Mouse (Mus musculus) hindbrain, embryonic 10.5 days (tissue): ENCODE results near the gene Dnajc6. TPM values are rescaled to one million over a fixed set of nuclear protein-coding genes. Genes with fewer than 3 reads are reported as not detected.

Experiments used
- DNase-seq: peaks from one replicate; pipeline ENCODE4 v3.0.0-alpha.2; 2017; ENCODE audit warnings: low spot score
- H3K27ac ChIP-seq: fragments of 300-500 bp; sonication (generic); 2 replicates; pipeline ENCODE4 v1.5.1; 2016; ENCODE audit warnings: mild to moderate bottlenecking, moderate library complexity
- H3K27me3 ChIP-seq: fragments of 300-500 bp; sonication (generic); 2 replicates; pipeline ENCODE4 v1.6.1; 2016; ENCODE audit warnings: mild to moderate bottlenecking; ENCODE audit not compliant: poor library complexity, insufficient read depth, severe bottlenecking
- H3K36me3 ChIP-seq: fragments of 300-500 bp; sonication (generic); 2 replicates; pipeline ENCODE4 v1.6.1; 2016; ENCODE audit warnings: mild to moderate bottlenecking, moderate library complexity
- H3K4me1 ChIP-seq: fragments of 300-500 bp; sonication (generic); replicated peaks from 2 replicates; pipeline ENCODE4 v1.6.1; 2016; ENCODE audit warnings: mild to moderate bottlenecking
- H3K4me3 ChIP-seq: fragments of 300-500 bp; sonication (generic); 2 replicates; pipeline ENCODE4 v1.5.1; 2016; ENCODE audit warnings: mild to moderate bottlenecking, moderate library complexity
- H3K9me3 ChIP-seq: fragments of 300-500 bp; sonication (generic); 2 replicates; pipeline ENCODE4 v1.6.1; 2016; ENCODE audit warnings: mild to moderate bottlenecking, moderate library complexity
- WGBS: fragments of 180-500 bp; shearing (Covaris S2); methylation state at CpG from one replicate; pipeline ENCODE4 v1.1.7; 2016; 5-methylcytosine and 5-hydroxymethylcytosine counted together
- polyA plus RNA-seq: library from polyadenylated mRNA; unstranded; fragments of >200 nt; fragmentation: Nextera tagmentation; extraction: Ambion mirVana; gene quantifications from 2 replicates; pipeline ENCODE4 v1.2.1, GENCODE M21; 2016

Gene Dnajc6
- polyA plus RNA-seq, 1 experiment from 2014 or later, result 3.7 TPM

GRCm38 (mm10) chr4:101635596-101635995, 139.1 kb downstream of the Dnajc6 start:
- H3K9me3 ChIP-seq, result no peaks in the 10 kb centered on the region
- WGBS, result 68% methylated on average over 2 of the region's 2 CpGs
- no peak for DNase-seq
- H3K27me3 ChIP-seq, result no peaks in the 10 kb centered on the region
- no peaks in the 10 kb centered on the region for H3K36me3 ChIP-seq
- no peaks in the 10 kb centered on the region for H3K4me1 ChIP-seq
- no peak overlapping the region for H3K27ac ChIP-seq
- H3K4me3 ChIP-seq, result no peak overlapping the region

DNA sequence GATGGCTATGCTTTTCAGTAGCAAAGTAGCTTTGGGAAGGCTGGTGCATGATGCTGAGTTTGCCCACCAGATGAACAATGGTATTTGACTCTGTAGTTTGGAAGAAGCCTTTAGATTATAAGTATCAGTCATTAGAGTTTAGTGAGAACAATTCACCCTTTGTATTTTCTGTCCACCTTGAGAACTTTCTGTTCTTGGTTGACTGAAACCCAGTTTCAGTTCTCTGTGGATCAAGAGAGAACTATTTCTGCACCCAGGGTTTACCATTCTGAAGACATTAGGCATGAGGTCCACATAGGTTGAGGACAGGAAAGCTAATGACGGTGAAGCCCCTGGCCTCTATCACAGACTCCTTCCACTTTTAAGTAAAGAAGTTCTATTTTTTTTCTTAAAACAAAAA, 141.0 kb downstream of the Dnajc6 start:
- Histone ChIP-seq H3K9me3 (no peaks in the 10 kb centered on the region), H3K27ac (no peak overlapping the region), H3K4me1 (no peaks in the 10 kb centered on the region), H3K36me3 (no peaks in the 10 kb centered on the region), H3K4me3 (no peak overlapping the region), H3K27me3 (no peaks in the 10 kb centered on the region)
- WGBS, result 92% methylated on average over 1 of the region's 1 CpGs
- no peak for DNase-seq

GRCm38 (mm10) chr4:101640631-101641030, 144.2 kb downstream of the Dnajc6 start:
- H3K9me3 ChIP-seq, result no peaks in the 10 kb centered on the region
- 77% methylated on average over 5 of the region's 5 CpGs for WGBS
- H3K4me3 ChIP-seq, result no peak overlapping the region
- H3K27ac ChIP-seq, result no peak overlapping the region
- H3K36me3 ChIP-seq, result no peaks in the 10 kb centered on the region
- DNase-seq, result no peak
- no peaks in the 10 kb centered on the region for H3K27me3 ChIP-seq
- H3K4me1 ChIP-seq, result no peaks in the 10 kb centered on the region

DNA sequence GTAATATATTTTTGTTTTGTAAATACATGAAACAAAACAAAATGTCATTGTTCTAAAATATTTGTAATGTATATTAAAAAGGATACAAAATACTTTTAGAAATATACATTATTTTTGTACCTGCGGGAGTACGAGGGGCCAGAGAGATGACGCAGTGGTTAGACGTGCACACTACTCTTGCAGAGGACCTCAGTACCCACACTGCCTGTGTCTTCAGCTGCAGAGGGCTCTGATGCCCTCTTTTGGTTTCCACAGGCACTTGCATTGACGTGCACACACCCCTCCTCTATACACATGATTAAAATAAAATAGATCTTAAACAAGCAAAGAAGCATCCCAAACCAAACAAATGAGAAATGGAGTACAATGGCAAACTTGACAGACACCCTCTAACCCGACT, 146.3 kb downstream of the Dnajc6 start:
- DNase-seq, result no peak

DNA sequence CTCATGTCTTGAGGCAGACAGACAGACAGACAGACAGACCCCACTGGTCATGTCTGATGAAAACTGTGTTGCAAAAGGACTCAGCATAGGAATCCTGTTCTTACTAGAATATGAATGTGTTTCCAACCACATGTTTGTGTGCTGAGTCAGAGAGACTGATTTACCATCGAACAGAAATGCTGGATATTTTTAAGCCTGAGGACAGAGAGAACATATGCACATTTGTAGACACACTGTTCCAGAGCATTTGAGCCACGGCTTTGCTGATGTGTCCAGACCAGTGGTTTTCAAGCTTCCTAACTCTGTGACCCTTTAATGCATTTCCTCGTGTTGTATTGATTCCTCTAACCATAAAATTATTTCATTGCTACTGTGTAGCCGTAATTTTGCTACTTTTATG, 146.8 kb downstream of the Dnajc6 start:
- no peak overlapping the region for H3K4me3 ChIP-seq
- DNase-seq, result no peak
- H3K27me3 ChIP-seq, result no peaks in the 10 kb centered on the region
- no peak overlapping the region for H3K27ac ChIP-seq
- H3K36me3 ChIP-seq, result no peaks in the 10 kb centered on the region
- H3K4me1 ChIP-seq, result peaks cover 7% of the 10 kb centered on the region
- no peaks in the 10 kb centered on the region for H3K9me3 ChIP-seq
- 84% methylated on average over 4 of the region's 4 CpGs for WGBS

More for the DNA sequence above, 146.3 kb downstream of the Dnajc6 start:
- no peak overlapping the region for H3K4me3 ChIP-seq
- no peak overlapping the region for H3K27ac ChIP-seq
- H3K4me1 ChIP-seq, result 0 out of 2 replicates have a peak, but pooled peaks cover 6% of the 10 kb centered on the region
- H3K9me3 ChIP-seq, result no peaks in the 10 kb centered on the region
- no peaks in the 10 kb centered on the region for H3K36me3 ChIP-seq
- H3K27me3 ChIP-seq, result no peaks in the 10 kb centered on the region
- WGBS, result 84% methylated on average over 6 of the region's 6 CpGs

- 1% methylated on average over 8 of the region's 8 CpGs for whole genome bisulfite sequencing
- Histone ChIP-seq H3K4me3 (peak overlapping the region; percentile 82), H3K9me3 (no peaks in the 10 kb centered on the region), H3K4me1 (peaks cover 25% of the 10 kb centered on the region), H3K36me3 (no peaks in the 10 kb centered on the region), H3K27me3 (no peaks in the 10 kb centered on the region), H3K27ac (peak overlapping the region; percentile 96)
- DNase-seq, result no peak
Observed at GRCm38 (mm10) chr4:101646857-101647195, 150.4 kb downstream of the Dnajc6 start.

DNA sequence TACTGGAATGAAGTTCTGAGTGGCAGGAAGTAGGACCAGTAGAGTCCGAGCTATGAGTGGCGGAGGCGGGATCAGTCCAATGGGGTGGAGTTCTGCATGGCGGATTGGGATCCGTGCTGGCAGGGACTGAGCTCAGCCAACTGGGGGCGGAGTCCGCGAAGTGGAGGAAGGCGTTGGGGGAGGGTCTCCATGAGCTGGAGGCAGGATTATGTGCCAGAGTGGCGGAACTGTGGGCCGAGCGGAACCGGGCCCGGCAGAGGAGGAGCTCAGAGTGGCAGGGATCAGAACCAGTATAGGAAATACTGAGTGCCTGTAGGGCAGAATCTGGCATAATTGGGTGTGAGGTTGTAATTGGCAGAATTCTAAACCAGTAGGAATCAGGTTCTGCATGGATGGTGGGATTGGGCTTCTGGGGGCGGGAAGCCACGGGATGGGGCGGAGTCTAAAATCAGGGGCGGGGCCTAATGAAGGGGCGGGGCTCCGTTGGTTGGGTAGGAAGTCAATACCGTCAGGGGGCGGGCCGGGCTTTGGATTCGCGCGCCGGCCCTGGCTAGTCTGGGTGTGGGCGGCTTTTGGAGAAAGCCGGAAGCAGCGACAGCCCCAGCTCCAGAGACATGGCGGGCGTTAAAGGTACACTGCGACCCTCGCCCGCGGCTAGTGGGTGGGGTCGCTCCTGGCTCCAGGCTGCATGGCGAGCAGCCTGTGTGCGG, 150.9 kb downstream of the Dnajc6 start, which contains the start of gene Leprot:
Gene Leprot (plus strand): TSS at position 523 of the 710 bp plus-strand sequence.
- H3K9me3 ChIP-seq, result no peaks in the 10 kb centered on the region
- H3K4me1 ChIP-seq, result peaks cover 25% of the 10 kb centered on the region
- peak within 1 kb of the TSS; percentile 82 for H3K4me3 ChIP-seq
- H3K36me3 ChIP-seq, result no peaks in the 10 kb centered on the region
- no peaks in the 10 kb centered on the region for H3K27me3 ChIP-seq
- WGBS, result 0% methylated on average over 39 of the region's 39 CpGs
- DNase-seq, result peak; percentile 99
- H3K27ac ChIP-seq, result peak within 1 kb of the TSS; percentile 96

GRCm38 (mm10) chr4:101647976-101648642, 151.7 kb downstream of the Dnajc6 start:
- no peaks in the 10 kb centered on the region for H3K9me3 ChIP-seq
- no peaks in the 10 kb centered on the region for H3K36me3 ChIP-seq
- H3K27me3 ChIP-seq, result no peaks in the 10 kb centered on the region
- peaks cover 25% of the 10 kb centered on the region for H3K4me1 ChIP-seq
- DNase-seq, result no peak
- peak overlapping the region; percentile 82 for H3K4me3 ChIP-seq
- WGBS, result 3% methylated on average over 20 of the region's 20 CpGs
- peak overlapping the region; percentile 96 for H3K27ac ChIP-seq

- Histone ChIP-seq H3K9me3 (no peaks in the 10 kb centered on the region), H3K4me1 (peaks cover 28% of the 10 kb centered on the region), H3K27me3 (no peaks in the 10 kb centered on the region), H3K36me3 (0 out of 2 replicates have a peak, but pooled peaks cover 3% of the 10 kb centered on the region), H3K4me3 (peak overlapping the region; percentile 82), H3K27ac (peak overlapping the region; percentile 96)
- WGBS, result 93% methylated on average over 1 of the region's 1 CpGs
- no peak for DNase-seq
Observed at GRCm38 (mm10) chr4:101648745-101649144, 152.3 kb downstream of the Dnajc6 start.

- WGBS, result 87% methylated on average over 2 of the region's 2 CpGs
- H3K36me3 ChIP-seq, result peaks cover 12% of the 10 kb centered on the region; the same call in 1 of the 2 replicates
- H3K27me3 ChIP-seq, result no peaks in the 10 kb centered on the region
- no peak for DNase-seq
- H3K4me1 ChIP-seq, result peaks cover 28% of the 10 kb centered on the region
- no peak overlapping the region for H3K4me3 ChIP-seq
- H3K27ac ChIP-seq, result no peak overlapping the region
- H3K9me3 ChIP-seq, result no peaks in the 10 kb centered on the region
Observed at GRCm38 (mm10) chr4:101650961-101651360, 154.5 kb downstream of the Dnajc6 start.

DNA sequence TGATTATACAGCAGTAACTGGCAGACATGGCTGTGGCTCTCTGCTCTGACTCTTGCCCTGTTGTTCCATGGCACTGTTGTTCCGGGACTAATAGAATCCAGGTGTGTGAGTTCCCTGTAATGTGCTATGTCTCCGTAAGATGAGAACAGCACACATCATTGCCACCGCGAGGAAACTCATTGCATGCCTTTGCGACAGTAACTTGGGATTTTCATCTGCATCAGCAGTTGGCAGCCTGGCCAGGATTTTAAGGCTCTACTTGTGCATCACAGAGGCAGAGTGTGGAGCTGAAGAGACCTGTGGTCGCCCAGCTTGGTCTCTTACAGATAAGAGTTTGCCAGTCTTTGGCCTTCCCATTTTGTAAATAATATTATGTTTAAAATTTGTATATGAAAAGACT, 157.8 kb downstream of the Dnajc6 start:
- Histone ChIP-seq H3K36me3 (peaks cover 34% of the 10 kb centered on the region), H3K27ac (no peak overlapping the region), H3K27me3 (no peaks in the 10 kb centered on the region), H3K9me3 (no peaks in the 10 kb centered on the region), H3K4me1 (peaks cover 10% of the 10 kb centered on the region), H3K4me3 (no peak overlapping the region)
- no peak for DNase-seq
- WGBS, result 67% methylated on average over 6 of the region's 6 CpGs

DNA sequence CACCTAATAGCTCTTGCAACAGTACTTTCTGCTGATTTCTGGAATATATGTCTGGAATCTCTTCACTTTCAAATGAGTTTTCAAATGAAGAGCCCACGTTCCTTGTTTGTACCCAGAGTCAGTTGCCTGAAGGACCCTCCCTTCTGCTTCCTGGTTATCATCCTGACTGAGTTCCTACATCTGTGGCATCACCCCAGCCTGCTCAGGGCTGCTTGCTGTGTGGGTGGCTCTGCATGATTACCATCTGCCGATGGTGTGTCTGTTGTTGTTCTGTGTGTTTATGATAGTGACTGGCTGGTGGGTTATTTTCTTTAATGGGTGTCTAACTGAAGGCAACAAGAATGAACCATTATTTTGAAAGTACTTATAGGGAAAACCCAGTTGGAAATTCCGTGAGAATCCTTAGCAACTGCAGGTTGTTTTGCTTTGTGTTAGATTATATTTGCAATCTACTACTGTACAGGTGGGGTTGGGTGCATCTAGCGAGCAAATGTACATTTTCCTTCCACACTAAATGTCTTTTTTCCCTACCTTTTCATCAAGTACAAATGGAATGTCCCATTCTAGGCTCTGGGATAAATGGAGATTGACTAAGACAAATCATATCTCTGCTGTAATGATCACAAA, 158.5 kb downstream of the Dnajc6 start:
- H3K4me3 ChIP-seq, result no peak overlapping the region
- no peak overlapping the region for H3K27ac ChIP-seq
- WGBS, result 86% methylated on average over 4 of the region's 4 CpGs
- no peaks in the 10 kb centered on the region for H3K27me3 ChIP-seq
- peaks cover 4% of the 10 kb centered on the region for H3K4me1 ChIP-seq
- DNase-seq, result no peak
- peaks cover 41% of the 10 kb centered on the region for H3K36me3 ChIP-seq
- no peaks in the 10 kb centered on the region for H3K9me3 ChIP-seq

DNA sequence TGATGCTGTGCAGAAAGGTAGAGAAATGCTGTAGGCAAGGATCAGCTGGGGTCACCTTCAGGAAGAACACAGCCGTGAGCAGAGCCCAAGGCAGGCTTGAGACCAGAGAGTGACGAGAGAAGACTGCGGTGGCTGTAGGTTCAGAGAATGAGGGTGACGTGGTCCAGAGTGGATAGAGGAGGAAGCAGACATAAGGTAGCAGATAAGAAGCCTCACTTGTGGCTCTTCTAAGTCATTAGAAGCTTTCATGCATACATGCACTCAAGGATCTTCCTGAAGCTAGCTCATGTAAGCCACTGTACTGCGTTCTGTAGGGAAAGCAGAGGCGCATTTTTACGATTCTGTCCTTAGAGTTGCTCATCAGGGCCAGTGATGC, 159.0 kb downstream of the Dnajc6 start:
- Histone ChIP-seq H3K9me3 (no peaks in the 10 kb centered on the region), H3K36me3 (peaks cover 46% of the 10 kb centered on the region), H3K4me1 (0 out of 2 replicates have a peak, but pooled peaks cover 2% of the 10 kb centered on the region), H3K27ac (no peak overlapping the region), H3K27me3 (no peaks in the 10 kb centered on the region), H3K4me3 (no peak overlapping the region)
- WGBS, result 93% methylated on average over 7 of the region's 7 CpGs
- no peak for DNase-seq
